10 mouse cellular contexts compared by ENCODE assay signal in genomic region chr14:55214507-55214906, GRCm38 (mm10). TPM values are rescaled to one million over a fixed set of nuclear protein-coding genes. Genes with fewer than 3 reads are reported as not detected.
A peak's percentile ranks its signal among the peaks of the same experiment; 100 is the strongest.
DNase-seq lines count a peak whose midpoint lies in the region; ATAC-seq and TF ChIP-seq lines count a peak whose summit lies in the region.
"Had no signal": no experiment of that assay in that cellular context is flagged by ENCODE, and none has a peak within 500 bp of the region (broad histone marks: within the 10 kb centered on the region; RNA-seq: fewer than 3 reads in every experiment).

No protein-coding gene starts in this region.

- peak; percentile 31 for DNase-seq in hindbrain, embryonic 10.5 days (ENCODE audit: low spot score)
- DNase-seq in 3T3-L1 (ENCODE audit: low read depth, low spot score): peak; percentile 3
- peak; percentile 61 for DNase-seq in ES-E14 (ENCODE audit: low read depth, low spot score)
- peak; percentile 67 for DNase-seq in cerebellum, adult 9-10 months
- DNase-seq in left cerebral cortex, postnatal 4 days: peak; percentile 56
- DNase-seq in spleen, adult 12 weeks (ENCODE audit: low spot score): peak; percentile 26
- no peak for DNase-seq in urinary bladder, postnatal 25 days (ENCODE audit: low spot score)

- no peak overlapping the region for H3K27ac ChIP-seq in hindbrain, embryonic 10.5 days
- H3K27ac ChIP-seq in hindbrain, embryonic 16.5 days (ENCODE audit: low read depth, low read length): no peak overlapping the region
- no peak overlapping the region for H3K27ac ChIP-seq in ES-E14 (ENCODE audit: insufficient read depth, low read depth, low read length, poor library complexity, severe bottlenecking)
- H3K27ac ChIP-seq: limb, embryonic 15.5 days had no signal

- no peaks in the 10 kb centered on the region for H3K27me3 ChIP-seq in hindbrain, embryonic 10.5 days (ENCODE audit: insufficient read depth, poor library complexity, severe bottlenecking)
- no peaks in the 10 kb centered on the region for H3K27me3 ChIP-seq in hindbrain, embryonic 16.5 days (replicated peaks; ENCODE audit: control insufficient read depth, insufficient read depth, low read length)
- H3K27me3 ChIP-seq: limb, embryonic 15.5 days had no signal

- H3K4me1 ChIP-seq in hindbrain, embryonic 10.5 days (replicated peaks): no peaks in the 10 kb centered on the region
- no peaks in the 10 kb centered on the region for H3K4me1 ChIP-seq in hindbrain, embryonic 16.5 days (ENCODE audit: control insufficient read depth, insufficient read depth, low read depth, low read length)
- H3K4me1 ChIP-seq in ES-E14 (ENCODE audit: control insufficient read depth in 2 of 2, insufficient read depth in 2 of 2, low read length in 2 of 2, poor library complexity in 1 of 2): no peaks in the 10 kb centered on the region
- H3K4me1 ChIP-seq: limb, embryonic 15.5 days had no signal

- WGBS in hindbrain, embryonic 10.5 days: 57% methylated on average over 4 of the region's 4 CpGs
- 62% methylated on average over 4 of the region's 4 CpGs for WGBS in hindbrain, embryonic 16.5 days

- in situ Hi-C loops in ES-E14 (cut with MboI; ENCODE audit: low sequenced_read_pairs in 2 of 2, unreplicated experiment in 2 of 2): loop anchor here in 1 of 2 experiments (10.0 kb wide), 1 partner anchor 80 kb away; no protein-coding TSS in a partner anchor

- H3K4me3 ChIP-seq in hindbrain, embryonic 10.5 days: no peak overlapping the region
- H3K4me3 ChIP-seq in hindbrain, embryonic 16.5 days (ENCODE audit: low read length): no peak overlapping the region
- H3K4me3 ChIP-seq in ES-E14 (ENCODE audit: insufficient read depth in 1 of 2, low read depth in 1 of 2, low read length in 2 of 2, poor library complexity in 1 of 2, severe bottlenecking in 1 of 2): no peak overlapping the region
- H3K4me3 ChIP-seq: erythroblast, embryonic 14.5 days; limb, embryonic 15.5 days had no signal

- no peak for ATAC-seq in hindbrain, embryonic 16.5 days

- H3K9ac ChIP-seq in hindbrain, embryonic 16.5 days (ENCODE audit: low read depth, low read length): no peak overlapping the region
- H3K9ac ChIP-seq in ES-E14 (ENCODE audit: insufficient read depth, low read depth, low read length, poor library complexity, severe bottlenecking): no peak overlapping the region
- H3K9ac ChIP-seq: limb, embryonic 15.5 days had no signal

- intact Hi-C loops in left cerebral cortex, postnatal 4 days (cut with DNase I): no loop called here

- H3K36me3 ChIP-seq in hindbrain, embryonic 10.5 days: no peaks in the 10 kb centered on the region
- no peaks in the 10 kb centered on the region for H3K36me3 ChIP-seq in hindbrain, embryonic 16.5 days (ENCODE audit: control insufficient read depth, insufficient read depth, low read length)
- H3K36me3 ChIP-seq in ES-E14 (ENCODE audit: control insufficient read depth, insufficient read depth, low read length, poor library complexity, severe bottlenecking): no peaks in the 10 kb centered on the region
- H3K36me3 ChIP-seq: limb, embryonic 15.5 days had no signal

- no peak overlapping the region for H3K4me2 ChIP-seq in hindbrain, embryonic 16.5 days (ENCODE audit: low read length)
- H3K4me2 ChIP-seq: limb, embryonic 15.5 days had no signal

- H3K9me3 ChIP-seq in hindbrain, embryonic 10.5 days: no peaks in the 10 kb centered on the region
- no peaks in the 10 kb centered on the region for H3K9me3 ChIP-seq in hindbrain, embryonic 16.5 days (ENCODE audit: control insufficient read depth, low read length)
- no peaks in the 10 kb centered on the region for H3K9me3 ChIP-seq in ES-E14 (ENCODE audit: control insufficient read depth, insufficient read depth, low read depth, low read length)
- H3K9me3 ChIP-seq: limb, embryonic 15.5 days had no signal

TF ChIP-seq in ES-E14, 5 proteins besides CTCF, POLR2A, EP300 and RAD21:
- TF ChIP-seq HCFC1 (IDR thresholded peaks at IDR 0.05; ENCODE audit: borderline replicate concordance, insufficient read depth, low read length) (no peak), ZC3H11A (IDR thresholded peaks at IDR 0.05; ENCODE audit: borderline replicate concordance, low read depth, low read length) (peak; percentile 81)

RNA-seq across cellular contexts. Expression of gene Dhrs2, which starts 7.3 kb away (rescaled TPM):
- polyA plus RNA-seq in hindbrain, embryonic 10.5 days (2016; fragmentation: Nextera tagmentation; extraction: Ambion mirVana): not detected in 2 replicates
- polyA plus RNA-seq in hindbrain, embryonic 16.5 days (2015; fragmentation: Nextera tagmentation; extraction: Ambion mirVana): 1.4 and 1.9 TPM in 2 replicates
- not detected in 2 replicates for total RNA-seq in ES-E14 (2012; rRNA removed)
- total RNA-seq in left cerebral cortex, postnatal 4 days (2021): not detected
- polyA plus RNA-seq: erythroblast, embryonic 14.5 days had no signal
